8 mouse cellular contexts compared by ENCODE assay signal in genomic region chr1:182341993-182342392, GRCm38 (mm10). TPM values are rescaled to one million over a fixed set of nuclear protein-coding genes. Genes with fewer than 3 reads are reported as not detected.
DNase-seq lines count a peak whose midpoint lies in the region; ATAC-seq and TF ChIP-seq lines count a peak whose summit lies in the region.

No protein-coding gene starts in this region.

- no peak overlapping the region for H3K27ac ChIP-seq in heart, embryonic 13.5 days (replicated peaks)
- H3K27ac ChIP-seq in hindbrain, embryonic 11.5 days (ENCODE audit: low read depth, low read length) = no peak overlapping the region
- peak overlapping the region; percentile 82 for H3K27ac ChIP-seq in midbrain, embryonic 12.5 days (replicated peaks)
- H3K27ac ChIP-seq in kidney, adult 2 months (ENCODE audit: insufficient read depth, low read depth, low read length) = no peak overlapping the region

- no peak for DNase-seq in heart, postnatal 14 days
- peak; percentile 11 for DNase-seq in cerebellum, adult 8-10 months
- no peak for DNase-seq in hindbrain, embryonic 11.5 days (ENCODE audit: low spot score)
- no peak for DNase-seq in embryo, embryonic 9.5 days (ENCODE audit: extremely low spot score)
- no peak for DNase-seq in kidney, adult 2 months

- peaks cover 6% of the 10 kb centered on the region for H3K36me3 ChIP-seq in heart, embryonic 13.5 days
- H3K36me3 ChIP-seq in hindbrain, embryonic 11.5 days (ENCODE audit: control insufficient read depth, insufficient read depth, low read length) = no peaks in the 10 kb centered on the region
- peaks cover 5% of the 10 kb centered on the region; the same call in 1 of the 2 replicates for H3K36me3 ChIP-seq in midbrain, embryonic 12.5 days
- no peaks in the 10 kb centered on the region for H3K36me3 ChIP-seq in kidney, adult 2 months (ENCODE audit: control insufficient read depth, insufficient read depth, low read length)

- peaks cover 36% of the 10 kb centered on the region for H3K4me1 ChIP-seq in heart, embryonic 13.5 days
- H3K4me1 ChIP-seq in hindbrain, embryonic 11.5 days (replicated peaks; ENCODE audit: control insufficient read depth, insufficient read depth, low read length) = no peaks in the 10 kb centered on the region
- peaks cover 24% of the 10 kb centered on the region for H3K4me1 ChIP-seq in midbrain, embryonic 12.5 days
- H3K4me1 ChIP-seq in kidney, adult 2 months (ENCODE audit: control insufficient read depth, insufficient read depth, low read length) = peaks cover 5% of the 10 kb centered on the region; the same call in 1 of the 2 replicates

- WGBS in heart, embryonic 13.5 days = 42% methylated on average over 6 of the region's 6 CpGs
- 41% methylated on average over 6 of the region's 6 CpGs for whole genome bisulfite sequencing in hindbrain, embryonic 11.5 days
- 48% methylated on average over 6 of the region's 6 CpGs for WGBS in midbrain, embryonic 12.5 days
- 39% methylated on average over 6 of the region's 6 CpGs for WGBS in kidney, adult 2 months

- no peaks in the 10 kb centered on the region for H3K27me3 ChIP-seq in heart, embryonic 13.5 days (replicated peaks)
- H3K27me3 ChIP-seq in hindbrain, embryonic 11.5 days (ENCODE audit: control insufficient read depth, insufficient read depth, low read length) = no peaks in the 10 kb centered on the region
- H3K27me3 ChIP-seq in midbrain, embryonic 12.5 days = no peaks in the 10 kb centered on the region
- no peaks in the 10 kb centered on the region for H3K27me3 ChIP-seq in kidney, adult 2 months (replicated peaks; ENCODE audit: control insufficient read depth, insufficient read depth, low read length)

- H3K4me2 ChIP-seq in heart, embryonic 13.5 days = peak overlapping the region; percentile 93
- peak overlapping the region; percentile 54 for H3K4me2 ChIP-seq in hindbrain, embryonic 11.5 days (replicated peaks; ENCODE audit: low read depth, low read length)
- peak overlapping the region; percentile 95 for H3K4me2 ChIP-seq in midbrain, embryonic 12.5 days (replicated peaks)

- TF ChIP-seq POLR2A in kidney, adult 2 months (IDR thresholded peaks at IDR 0.05; ENCODE audit: low read depth, low read length) = no peak

- ATAC-seq in heart, embryonic 13.5 days (ENCODE audit: extremely low read depth, insufficient number of reproducible peaks, low FRiP score, low TSS enrichment) = no peak
- ATAC-seq in hindbrain, embryonic 11.5 days (ENCODE audit: low FRiP score) = 0 out of 2 replicates have a peak, but pooled peaks have one; percentile 22
- no peak for ATAC-seq in midbrain, embryonic 12.5 days (ENCODE audit: low FRiP score, low read depth)
- ATAC-seq in inflammation-experienced regulatory T-cells, adult 6 months = no peak

- H3K9me3 ChIP-seq in heart, embryonic 13.5 days = no peaks in the 10 kb centered on the region
- no peaks in the 10 kb centered on the region for H3K9me3 ChIP-seq in hindbrain, embryonic 11.5 days (ENCODE audit: control insufficient read depth, low read length)
- H3K9me3 ChIP-seq in midbrain, embryonic 12.5 days = no peaks in the 10 kb centered on the region

- no peak for TF ChIP-seq CTCF in kidney, adult 2 months (conservative IDR thresholded peaks at IDR 0.05; ENCODE audit: insufficient read depth, insufficient read length, low read depth, low read length)

- peak overlapping the region; percentile 100 for H3K4me3 ChIP-seq in heart, embryonic 13.5 days
- H3K4me3 ChIP-seq in hindbrain, embryonic 11.5 days (ENCODE audit: low read depth, low read length) = peak overlapping the region; percentile 99
- peak overlapping the region; percentile 99 for H3K4me3 ChIP-seq in midbrain, embryonic 12.5 days
- no peak overlapping the region for H3K4me3 ChIP-seq in kidney, adult 2 months (ENCODE audit: insufficient read depth, low read depth, low read length)

- peak overlapping the region; percentile 98 for H3K9ac ChIP-seq in heart, embryonic 13.5 days
- H3K9ac ChIP-seq in hindbrain, embryonic 11.5 days (ENCODE audit: low read depth, low read length) = peak overlapping the region; percentile 100
- peak overlapping the region; percentile 97; the same call in 1 of the 2 replicates for H3K9ac ChIP-seq in midbrain, embryonic 12.5 days (replicated peaks)

- intact Hi-C loops in heart, postnatal 14 days (cut with DNase I) = loop anchor here (2.0 to 5.0 kb wide), 2 partner anchors 59 to 215 kb away; partner anchors contain the start of gene Degs1

RNA-seq across cellular contexts. Expression of gene Fbxo28, which starts 0.6 kb away (rescaled TPM):
- polyA plus RNA-seq in heart, embryonic 13.5 days (2015; fragmentation: Nextera tagmentation; extraction: Ambion mirVana) = 11.1 and 12.1 TPM in 2 replicates
- total RNA-seq in heart, postnatal 14 days (2021) = 10 to 100 TPM; 23.6 to 25.0 TPM
- 31.3 and 35.7 TPM in 2 replicates for polyA plus RNA-seq in hindbrain, embryonic 11.5 days (2014; fragmentation: Nextera tagmentation; extraction: Ambion mirVana)
- 32.9 and 36.4 TPM in 2 replicates for polyA plus RNA-seq in midbrain, embryonic 12.5 days (2016; fragmentation: Nextera tagmentation; extraction: Ambion mirVana)
- 1 to 10 TPM; 6.0 to 8.2 (median 6.7) TPM for polyA plus RNA-seq in inflammation-experienced regulatory T-cells, adult 6 months (2017; shearing (Covaris generic))
- 9.0 and 11.0 TPM in 2 replicates for polyA plus RNA-seq in kidney, adult 2 months (2012; rRNA removed)

RNA-seq across cellular contexts. Expression of gene Degs1, which starts 59.4 kb away (rescaled TPM):
- polyA plus RNA-seq in heart, embryonic 13.5 days (2015; fragmentation: Nextera tagmentation; extraction: Ambion mirVana) = 141 and 153 TPM in 2 replicates
- total RNA-seq in heart, postnatal 14 days (2021) = 10 to 100 TPM; 68.1 to 73.2 TPM
- 78.8 and 79.6 TPM in 2 replicates for polyA plus RNA-seq in hindbrain, embryonic 11.5 days (2014; fragmentation: Nextera tagmentation; extraction: Ambion mirVana)
- polyA plus RNA-seq in midbrain, embryonic 12.5 days (2016; fragmentation: Nextera tagmentation; extraction: Ambion mirVana) = 60.5 and 62.3 TPM in 2 replicates
- 100 to 1,000 TPM in 1 of 3 experiments, 10 to 100 TPM in 2; 80.0 to 164 (median 87.5) TPM for polyA plus RNA-seq in inflammation-experienced regulatory T-cells, adult 6 months (2017; shearing (Covaris generic))
- polyA plus RNA-seq in kidney, adult 2 months (2012; rRNA removed) = 137 and 158 TPM in 2 replicates
